Mouse (Mus musculus): Measurements from ENCODE around the gene Zfp317.
"Not testable (repeated sequence)": the region's sequence is repeated elsewhere in the genome, so short reads cannot be mapped to it uniquely, and the experiment has no call there.

Gene Zfp317

DNA sequence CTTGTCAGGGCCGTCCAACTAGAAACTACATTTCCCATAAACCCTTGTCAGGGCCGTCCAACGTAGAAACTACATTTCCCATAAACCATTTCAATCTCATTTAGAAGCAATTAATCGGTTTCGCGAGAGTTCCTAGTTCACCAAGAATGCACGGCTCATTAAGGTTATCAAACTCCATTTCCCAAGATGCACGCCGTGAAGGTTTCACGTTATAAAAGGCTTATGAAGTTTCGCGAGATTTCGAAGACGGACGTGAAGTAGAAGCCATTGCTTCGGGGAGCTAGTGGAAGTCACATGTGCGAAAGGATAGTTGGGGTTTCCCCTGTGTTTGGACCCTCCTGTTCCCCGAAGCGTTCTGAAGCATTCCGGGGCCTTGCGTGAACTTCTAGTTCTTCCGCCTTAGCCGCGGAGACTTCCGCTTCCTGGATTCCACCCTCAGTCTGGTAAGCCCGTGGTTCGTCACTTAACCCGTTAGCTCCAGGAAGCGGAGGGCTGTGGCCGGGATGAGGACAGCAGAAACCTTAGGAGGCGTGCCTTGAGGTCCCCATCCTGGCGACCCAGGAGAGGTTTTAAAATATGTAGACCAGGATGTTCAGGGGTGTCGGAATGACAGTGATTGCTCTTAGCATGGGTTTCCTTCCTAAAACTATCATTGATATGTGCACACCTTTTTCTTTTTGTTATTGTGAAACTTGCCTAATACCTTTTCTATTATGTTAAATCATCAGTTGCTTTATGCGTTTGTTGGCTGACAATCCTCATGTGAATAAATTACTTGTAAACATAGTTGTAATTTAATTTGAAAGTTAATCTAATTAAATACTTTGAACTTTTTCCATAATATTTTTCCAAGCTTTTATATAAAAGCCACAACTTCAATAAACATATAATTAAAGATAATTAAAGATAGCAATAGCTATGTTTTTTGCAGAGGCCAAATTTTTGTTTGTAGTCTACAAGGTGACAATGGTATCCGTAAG, at the start of gene Zfp317:
TSS of gene Zfp317 (plus strand) at position 260 of the 980 bp plus-strand sequence.
- peak; percentile 86 for DNase-seq (ENCODE audit: low spot score)

DNA sequence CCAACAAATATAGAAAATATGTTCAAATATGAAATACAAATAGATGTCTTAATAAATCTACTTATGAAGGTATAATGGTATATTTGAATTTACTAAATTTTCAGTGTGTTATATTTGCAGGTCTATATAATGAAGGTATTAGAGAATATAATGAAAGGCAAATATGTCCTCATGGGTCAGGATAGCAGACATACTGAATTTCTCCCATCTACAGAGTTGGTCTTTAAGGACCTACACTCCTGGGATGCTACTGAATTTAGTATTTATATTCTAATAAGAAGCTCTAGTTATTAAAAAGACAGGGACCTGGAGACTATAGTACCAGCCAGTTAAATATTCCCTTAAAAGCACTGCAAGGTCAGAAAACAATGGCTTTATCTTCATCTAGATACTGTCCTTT, 39.6 kb upstream of the Zfp317 start, which contains the start of gene Olfr855:
TSS of gene Olfr855 (plus strand) at position 301 of the 400 bp plus-strand sequence.
- DNase-seq (ENCODE audit: low spot score): no peak

DNA sequence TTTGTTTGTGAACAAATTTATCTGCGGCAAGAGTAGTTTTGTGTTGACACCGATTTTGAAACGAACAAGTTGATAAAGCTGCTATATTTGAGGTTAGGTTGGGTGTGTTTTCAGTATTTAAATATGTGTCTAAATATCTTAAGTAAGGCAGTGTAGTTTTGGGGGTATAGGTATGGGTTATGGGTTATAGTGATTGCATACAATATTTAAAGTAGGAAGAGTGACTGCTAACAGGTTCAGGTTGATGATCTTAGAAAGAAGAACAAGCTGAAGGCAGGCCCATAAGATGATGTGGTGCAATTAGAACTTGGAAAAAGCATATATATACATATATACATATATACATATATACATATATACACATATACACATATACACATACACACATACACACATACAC, 605 bp upstream of the Zfp317 start:
- DNase-seq (ENCODE audit: low spot score): no peak

GRCm38 (mm10) chr9:19629574-19629973, 7.7 kb downstream of the Zfp317 start:
- DNase-seq (ENCODE audit: low spot score): no peak

GRCm38 (mm10) chr9:19645193-19645592, 23.3 kb downstream of the Zfp317 start:
- DNase-seq (ENCODE audit: low spot score): no peak

DNA sequence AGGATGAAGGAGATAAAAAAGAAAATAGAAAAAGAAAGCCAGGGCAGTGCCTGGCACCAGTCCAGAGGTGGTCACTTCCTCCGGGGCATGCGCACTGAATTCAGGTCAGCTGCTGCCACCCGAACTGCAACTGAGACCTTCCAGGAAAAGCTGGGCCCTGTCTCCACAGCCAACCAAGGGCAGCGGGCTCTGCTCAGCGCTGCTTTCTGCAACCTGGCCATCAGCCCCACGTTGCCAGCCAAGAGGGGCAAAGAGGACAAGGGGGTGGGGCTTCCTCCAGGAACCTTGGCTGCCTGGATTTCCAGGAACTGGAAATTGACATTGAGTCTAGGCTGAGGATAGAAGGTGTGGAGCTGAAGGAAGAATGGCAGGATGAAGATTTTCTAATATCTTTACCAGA, 68.4 kb downstream of the Zfp317 start:
- no peak for DNase-seq (ENCODE audit: low spot score)

- no peak for DNase-seq (ENCODE audit: low spot score)
Measured at GRCm38 (mm10) chr9:19691426-19691825, 69.5 kb downstream of the Zfp317 start.

GRCm38 (mm10) chr9:19692430-19692829, 70.5 kb downstream of the Zfp317 start:
- no peak for DNase-seq (ENCODE audit: low spot score)

- not testable (repeated sequence) for DNase-seq (ENCODE audit: low spot score)
Measured at GRCm38 (mm10) chr9:19694285-19694684, 72.4 kb downstream of the Zfp317 start.

- DNase-seq (ENCODE audit: low spot score): not testable (repeated sequence)
Measured at GRCm38 (mm10) chr9:19694898-19695379, 73.0 kb downstream of the Zfp317 start.

Measured in urinary bladder, postnatal 14 days (tissue).